Mouse (Mus musculus) hindlimb bud, embryonic 11.5 days (tissue): ENCODE data around the gene Gramd1b.

Source experiments
- DNase-seq: peaks from one replicate; pipeline ENCODE4 v3.0.0-alpha.2; 2012; ENCODE audit warnings: low read depth, low spot score; ENCODE audit errors: extremely low spot score

The Gramd1b gene

GRCm38 (mm10) chr9:40531027-40531621 lies at the start of gene Gramd1b:
TSS of gene Gramd1b (minus strand) at chr9:40531383.
- DNase-seq = no peak

GRCm38 (mm10) chr9:40578726-40579625 lies 47.8 kb upstream of the Gramd1b start:
- no peak for DNase-seq

- DNase-seq = no peak
These were observed 45.9 kb upstream of the Gramd1b start for GRCm38 (mm10) chr9:40577132-40577531.

GRCm38 (mm10) chr9:40575053-40575985 lies 44.1 kb upstream of the Gramd1b start:
- DNase-seq = no peak

- DNase-seq = no peak
These were observed 40.1 kb upstream of the Gramd1b start for GRCm38 (mm10) chr9:40571280-40571679.

GRCm38 (mm10) chr9:40568070-40568469 lies 36.9 kb upstream of the Gramd1b start:
- DNase-seq = no peak

GRCm38 (mm10) chr9:40563750-40564149 lies 32.6 kb upstream of the Gramd1b start:
- no peak for DNase-seq

GRCm38 (mm10) chr9:40559646-40560045 lies 28.5 kb upstream of the Gramd1b start:
- no peak for DNase-seq

GRCm38 (mm10) chr9:40557796-40558195 lies 26.6 kb upstream of the Gramd1b start:
- no peak for DNase-seq

- no peak for DNase-seq
These were observed 25.2 kb upstream of the Gramd1b start for GRCm38 (mm10) chr9:40556396-40556795.

GRCm38 (mm10) chr9:40555243-40555642 lies 24.1 kb upstream of the Gramd1b start:
- no peak for DNase-seq

- DNase-seq = no peak
These were observed 16.7 kb upstream of the Gramd1b start for GRCm38 (mm10) chr9:40547876-40548275.

GRCm38 (mm10) chr9:40545193-40545592 lies 14.0 kb upstream of the Gramd1b start:
- DNase-seq = no peak

GRCm38 (mm10) chr9:40539588-40540140 lies 8.5 kb upstream of the Gramd1b start:
- DNase-seq = no peak

- DNase-seq = no peak
These were observed 6.5 kb upstream of the Gramd1b start for GRCm38 (mm10) chr9:40537708-40538105.

GRCm38 (mm10) chr9:40537044-40537707 lies 6.0 kb upstream of the Gramd1b start:
- no peak for DNase-seq

GRCm38 (mm10) chr9:40530536-40530935 lies 647 bp downstream of the Gramd1b start:
- DNase-seq = no peak

- DNase-seq = no peak
These were observed 2.5 kb downstream of the Gramd1b start for GRCm38 (mm10) chr9:40528733-40529132.

- no peak for DNase-seq
These were observed 4.3 kb downstream of the Gramd1b start for GRCm38 (mm10) chr9:40526928-40527327.

GRCm38 (mm10) chr9:40522156-40522555 lies 9.0 kb downstream of the Gramd1b start:
- no peak for DNase-seq
